Mouse (Mus musculus) liver, embryonic 14.5 days (tissue): ENCODE data around the gene Dhps.

ENCODE experiments used
- CTCF ChIP-seq: IDR thresholded peaks from 2 replicates; pipeline ENCODE4 v1.5.1; 2016; ENCODE audit warnings: antibody characterized with exemption, low read depth, control low read depth
- EP300 ChIP-seq: IDR thresholded peaks from 2 replicates; pipeline ENCODE4 v1.6.1; 2016; ENCODE audit warnings: antibody characterized with exemption, low read depth

DNA sequence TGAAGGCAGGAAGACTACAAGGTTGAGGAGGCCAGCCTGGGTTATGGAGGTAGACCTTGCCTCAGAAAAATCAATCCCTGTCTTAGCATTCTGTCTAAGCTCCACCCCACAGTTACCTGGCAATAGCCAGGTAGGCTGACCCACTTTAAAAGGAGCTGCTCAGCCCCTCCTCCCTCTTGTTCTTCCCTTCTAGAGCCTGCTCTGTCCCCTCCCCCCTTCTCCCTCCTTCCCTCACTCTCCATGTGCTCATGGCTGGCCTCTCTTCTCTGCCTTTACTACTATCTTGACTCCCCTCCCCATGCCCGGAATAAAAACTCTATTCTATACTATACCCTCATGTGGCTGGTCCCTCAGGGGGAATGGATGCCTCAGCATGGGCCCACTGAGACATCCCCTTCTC is 37.7 kb upstream of the Dhps start:
- TF ChIP-seq EP300: no peak
- no peak for TF ChIP-seq CTCF
